Mouse (Mus musculus): ENCODE measurements around the gene Smyd3. TPM values are rescaled to one million over a fixed set of nuclear protein-coding genes. Genes with fewer than 3 reads are reported as not detected.
"Not testable (repeated sequence)": the region's sequence is repeated elsewhere in the genome, so short reads cannot be mapped to it uniquely, and the experiment has no call there.

The Smyd3 gene
- polyA plus RNA-seq, 1 experiment = 10.6 TPM

- peak; percentile 76 for TF ChIP-seq MAX (IDR thresholded peaks at IDR 0.05)
- peaks cover 73% of the 10 kb centered on the region for H3K79me2 ChIP-seq (ENCODE audit: control insufficient read depth, insufficient read depth)
These were observed 28.1 kb upstream of the Smyd3 start, which contains the start of the genes Tfb2m and Cnst for GRCm38 (mm10) chr1:179545768-179546550. Gene Tfb2m (minus strand): TSS chr1:179546267. Gene Cnst (plus strand): TSS chr1:179546370.

GRCm38 (mm10) chr1:179541502-179541901 is 23.7 kb upstream of the Smyd3 start:
- H3ac ChIP-seq (ENCODE audit: control insufficient read depth, insufficient read length, low read depth) = no peak overlapping the region
- peaks cover 26% of the 10 kb centered on the region for H3K79me3 ChIP-seq (ENCODE audit: low read depth)
- H3K79me2 ChIP-seq (ENCODE audit: control insufficient read depth, insufficient read depth) = peaks cover 43% of the 10 kb centered on the region
- no peak overlapping the region for H3K4me3 ChIP-seq (ENCODE audit: insufficient read depth, poor library complexity, severe bottlenecking)
- TF ChIP-seq CTCF (IDR thresholded peaks at IDR 0.05; ENCODE audit: control insufficient read depth, insufficient read depth, insufficient read length) = no peak
- no peak for TF ChIP-seq CEBPB (IDR thresholded peaks at IDR 0.05; ENCODE audit: low read depth)
- TF ChIP-seq MYOG (IDR thresholded peaks at IDR 0.05; ENCODE audit: control insufficient read depth, extremely low read depth, insufficient read length) = no peak
- TF ChIP-seq MYOD1 (IDR thresholded peaks at IDR 0.05; ENCODE audit: control insufficient read depth, insufficient read length, low read depth) = no peak
- TF ChIP-seq USF1 (IDR thresholded peaks at IDR 0.05; ENCODE audit: low read depth) = no peak
- no peak for TF ChIP-seq MAX (IDR thresholded peaks at IDR 0.05)
- TF ChIP-seq FOSL1 (IDR thresholded peaks at IDR 0.05; ENCODE audit: insufficient read depth, low read length, poor library complexity, severe bottlenecking) = no peak
- H3K36me3 ChIP-seq (ENCODE audit: control insufficient read depth, insufficient read depth) = peaks cover 16% of the 10 kb centered on the region
- H3K27me3 ChIP-seq (ENCODE audit: control insufficient read depth, insufficient read depth, insufficient read length) = no peaks in the 10 kb centered on the region

More at GRCm38 (mm10) chr1:179545768-179546550, 28.1 kb upstream of the Smyd3 start, which contains the start of the genes Tfb2m and Cnst:
- Histone ChIP-seq H3K36me3 (ENCODE audit: control insufficient read depth, insufficient read depth) (peaks cover 13% of the 10 kb centered on the region), H3K4me3 (ENCODE audit: insufficient read depth, poor library complexity, severe bottlenecking) (peak within 1 kb of the TSS; percentile 72), H3ac (ENCODE audit: control insufficient read depth, insufficient read length, low read depth) (peak within 1 kb of the TSS; percentile 78), H3K79me3 (ENCODE audit: low read depth) (peaks cover 27% of the 10 kb centered on the region)
- not testable (repeated sequence) for H3K27me3 ChIP-seq (ENCODE audit: control insufficient read depth, insufficient read depth, insufficient read length)

GRCm38 (mm10) chr1:179539887-179540286 is 22.0 kb upstream of the Smyd3 start:
- no peak overlapping the region for H3ac ChIP-seq (ENCODE audit: control insufficient read depth, insufficient read length, low read depth)
- no peak overlapping the region for H3K4me3 ChIP-seq (ENCODE audit: insufficient read depth, poor library complexity, severe bottlenecking)
- peaks cover 24% of the 10 kb centered on the region for H3K36me3 ChIP-seq (ENCODE audit: control insufficient read depth, insufficient read depth)
- H3K79me3 ChIP-seq (ENCODE audit: low read depth) = peaks cover 17% of the 10 kb centered on the region
- peaks cover 33% of the 10 kb centered on the region for H3K79me2 ChIP-seq (ENCODE audit: control insufficient read depth, insufficient read depth)
- H3K27me3 ChIP-seq (ENCODE audit: control insufficient read depth, insufficient read depth, insufficient read length) = no peaks in the 10 kb centered on the region
- TF ChIP-seq FOSL1 (IDR thresholded peaks at IDR 0.05; ENCODE audit: insufficient read depth, low read length, poor library complexity, severe bottlenecking) (no peak), CEBPB (IDR thresholded peaks at IDR 0.05; ENCODE audit: low read depth) (no peak), CTCF (IDR thresholded peaks at IDR 0.05; ENCODE audit: control insufficient read depth, insufficient read depth, insufficient read length) (no peak), MYOG (IDR thresholded peaks at IDR 0.05; ENCODE audit: control insufficient read depth, extremely low read depth, insufficient read length) (no peak), MAX (IDR thresholded peaks at IDR 0.05) (no peak), MYOD1 (IDR thresholded peaks at IDR 0.05; ENCODE audit: control insufficient read depth, insufficient read length, low read depth) (no peak), USF1 (IDR thresholded peaks at IDR 0.05; ENCODE audit: low read depth) (no peak)

- Histone ChIP-seq H3K4me3 (ENCODE audit: insufficient read depth, poor library complexity, severe bottlenecking) (no peak overlapping the region), H3K79me3 (ENCODE audit: low read depth) (peaks cover 12% of the 10 kb centered on the region), H3K79me2 (ENCODE audit: control insufficient read depth, insufficient read depth) (peaks cover 25% of the 10 kb centered on the region), H3ac (ENCODE audit: control insufficient read depth, insufficient read length, low read depth) (no peak overlapping the region), H3K27me3 (ENCODE audit: control insufficient read depth, insufficient read depth, insufficient read length) (no peaks in the 10 kb centered on the region), H3K36me3 (ENCODE audit: control insufficient read depth, insufficient read depth) (peaks cover 19% of the 10 kb centered on the region)
- TF ChIP-seq CEBPB (IDR thresholded peaks at IDR 0.05; ENCODE audit: low read depth) (no peak), MYOG (IDR thresholded peaks at IDR 0.05; ENCODE audit: control insufficient read depth, extremely low read depth, insufficient read length) (no peak), CTCF (IDR thresholded peaks at IDR 0.05; ENCODE audit: control insufficient read depth, insufficient read depth, insufficient read length) (no peak), FOSL1 (IDR thresholded peaks at IDR 0.05; ENCODE audit: insufficient read depth, low read length, poor library complexity, severe bottlenecking) (no peak), MYOD1 (IDR thresholded peaks at IDR 0.05; ENCODE audit: control insufficient read depth, insufficient read length, low read depth) (no peak), USF1 (IDR thresholded peaks at IDR 0.05; ENCODE audit: low read depth) (no peak), MAX (IDR thresholded peaks at IDR 0.05) (no peak)
These were observed 21.2 kb upstream of the Smyd3 start for GRCm38 (mm10) chr1:179539054-179539453.

- no peak for TF ChIP-seq MYOD1 (IDR thresholded peaks at IDR 0.05; ENCODE audit: control insufficient read depth, insufficient read length, low read depth)
- no peak for TF ChIP-seq FOSL1 (IDR thresholded peaks at IDR 0.05; ENCODE audit: insufficient read depth, low read length, poor library complexity, severe bottlenecking)
- TF ChIP-seq MYOG (IDR thresholded peaks at IDR 0.05; ENCODE audit: control insufficient read depth, extremely low read depth, insufficient read length) = no peak
- TF ChIP-seq MAX (IDR thresholded peaks at IDR 0.05) = no peak
- Histone ChIP-seq H3K27me3 (ENCODE audit: control insufficient read depth, insufficient read depth, insufficient read length) (no peaks in the 10 kb centered on the region), H3K4me3 (ENCODE audit: insufficient read depth, poor library complexity, severe bottlenecking) (no peak overlapping the region), H3ac (ENCODE audit: control insufficient read depth, insufficient read length, low read depth) (no peak overlapping the region), H3K79me3 (ENCODE audit: low read depth) (peaks cover 2% of the 10 kb centered on the region), H3K36me3 (ENCODE audit: control insufficient read depth, insufficient read depth) (no peaks in the 10 kb centered on the region), H3K79me2 (ENCODE audit: control insufficient read depth, insufficient read depth) (peaks cover 21% of the 10 kb centered on the region)
These were observed 2.1 kb upstream of the Smyd3 start for GRCm38 (mm10) chr1:179519901-179520300.

Measured in C2C12 (cell line).